Mouse (Mus musculus) intestine, postnatal 0 days (tissue): ENCODE data around the gene Tcf15. TPM values are rescaled to one million over a fixed set of nuclear protein-coding genes. Genes with fewer than 3 reads are reported as not detected.

Source experiments
- ATAC-seq: fragments of 200-750 bp; cut with Nextera tagmentation; 2 replicates; pipeline ENCODE4 v1.8.0; 2017; ENCODE audit warnings: mild to moderate bottlenecking, moderate TSS enrichment, moderate library complexity
- H3K27ac ChIP-seq: fragments of 300-500 bp; sonication (generic); 2 replicates; pipeline ENCODE4 v1.5.1; 2014; ENCODE audit warnings: mild to moderate bottlenecking, low read depth, low read length, moderate library complexity
- H3K27me3 ChIP-seq: fragments of 300-500 bp; sonication (generic); replicated peaks from 2 replicates; pipeline ENCODE4 v1.6.1; 2014; ENCODE audit warnings: low read length, mixed read lengths; ENCODE audit not compliant: control insufficient read depth, insufficient read depth
- H3K36me3 ChIP-seq: fragments of 300-500 bp; sonication (generic); 2 replicates; pipeline ENCODE4 v1.6.1; 2014; ENCODE audit warnings: mild to moderate bottlenecking, moderate library complexity; ENCODE audit not compliant: control insufficient read depth, insufficient read depth
- H3K4me1 ChIP-seq: fragments of 300-500 bp; sonication (generic); replicated peaks from 2 replicates; pipeline ENCODE4 v1.6.1; 2014; ENCODE audit warnings: antibody characterized with exemption, low read length, mixed read lengths; ENCODE audit not compliant: control insufficient read depth, insufficient read depth
- H3K4me2 ChIP-seq: fragments of 300-500 bp; sonication (generic); replicated peaks from 2 replicates; pipeline ENCODE4 v1.6.1; 2014; ENCODE audit warnings: low read depth, mild to moderate bottlenecking, moderate library complexity
- H3K4me3 ChIP-seq: fragments of 300-500 bp; sonication (generic); 2 replicates; pipeline ENCODE4 v1.5.1; 2014; ENCODE audit warnings: low read depth, low read length
- H3K9ac ChIP-seq: fragments of 300-500 bp; sonication (generic); 2 replicates; pipeline ENCODE4 v1.6.1; 2014; ENCODE audit warnings: mild to moderate bottlenecking, low read depth, low read length
- H3K9me3 ChIP-seq: fragments of 300-500 bp; sonication (generic); 2 replicates; pipeline ENCODE4 v1.6.1; 2016; ENCODE audit warnings: mixed run types; ENCODE audit not compliant: control insufficient read depth
- CTCF ChIP-seq: sonication (generic); IDR thresholded peaks from 2 replicates; pipeline ENCODE4 v1.5.1; 2016; ENCODE audit warnings: low read depth, mild to moderate bottlenecking, control low read depth, antibody characterized with exemption, moderate library complexity
- WGBS: fragments of 180-500 bp; shearing (Covaris S2); extraction: QIAGEN DNeasy Blood & Tissue Kit; methylation state at CpG from one replicate; pipeline ENCODE4 v1.1.7; 2014; 5-methylcytosine and 5-hydroxymethylcytosine counted together
- polyA plus RNA-seq: library from polyadenylated mRNA; unstranded; fragments of >200 nt; fragmentation: Nextera tagmentation; extraction: Ambion mirVana; gene quantifications from 2 replicates; pipeline ENCODE4 v1.2.1, GENCODE M21; 2015

Gene Tcf15
- polyA plus RNA-seq, 1 experiment from 2014 or later = 3.2 TPM

- TF ChIP-seq CTCF = no peak
- Histone ChIP-seq H3K4me2 (no peak overlapping the region), H3K27ac (peak overlapping the region; percentile 86)
Observed at GRCm38 (mm10) chr2:152109386-152109785, 34.0 kb upstream of the Tcf15 start.

GRCm38 (mm10) chr2:152111311-152111710, 32.0 kb upstream of the Tcf15 start:
- Histone ChIP-seq H3K4me1 (no peaks in the 10 kb centered on the region; the same call in none of the 2 replicates), H3K27ac (no peak overlapping the region), H3K9me3 (no peaks in the 10 kb centered on the region), H3K4me3 (no peak overlapping the region), H3K4me2 (0 out of 2 replicates have a peak overlapping the region, but pooled peaks have one; percentile 6), H3K27me3 (0 out of 2 replicates have a peak, but pooled peaks cover 5% of the 10 kb centered on the region), H3K9ac (no peak overlapping the region), H3K36me3 (peaks cover 17% of the 10 kb centered on the region; the same call in 1 of the 2 replicates)
- WGBS = 46% methylated on average over 2 of the region's 2 CpGs
- no peak for ATAC-seq
- no peak for TF ChIP-seq CTCF

More at GRCm38 (mm10) chr2:152109386-152109785, 34.0 kb upstream of the Tcf15 start:
- H3K36me3 ChIP-seq = peaks cover 17% of the 10 kb centered on the region; the same call in 1 of the 2 replicates
- peaks cover 3% of the 10 kb centered on the region for H3K4me1 ChIP-seq
- ATAC-seq = peak; percentile 64
- WGBS = 37% methylated on average over 5 of the region's 5 CpGs
- no peak overlapping the region for H3K9ac ChIP-seq
- H3K27me3 ChIP-seq = no peaks in the 10 kb centered on the region
- no peaks in the 10 kb centered on the region for H3K9me3 ChIP-seq
- no peak overlapping the region for H3K4me3 ChIP-seq

- Histone ChIP-seq H3K4me1 (no peaks in the 10 kb centered on the region; the same call in 1 of the 2 replicates), H3K4me3 (no peak overlapping the region), H3K36me3 (peaks cover 17% of the 10 kb centered on the region; the same call in 1 of the 2 replicates), H3K9ac (no peak overlapping the region), H3K27me3 (0 out of 2 replicates have a peak, but pooled peaks cover 6% of the 10 kb centered on the region), H3K27ac (no peak overlapping the region), H3K4me2 (peak overlapping the region; percentile 6; the same call in 1 of the 2 replicates), H3K9me3 (no peaks in the 10 kb centered on the region)
- WGBS = 7% methylated on average over 7 of the region's 7 CpGs
- ATAC-seq = peak; percentile 39
- TF ChIP-seq CTCF = peak; percentile 100
Observed at GRCm38 (mm10) chr2:152111920-152112319, 31.4 kb upstream of the Tcf15 start.

GRCm38 (mm10) chr2:152112490-152112889, 30.9 kb upstream of the Tcf15 start:
- WGBS = 92% methylated on average over 5 of the region's 5 CpGs
- Histone ChIP-seq H3K27ac (no peak overlapping the region), H3K4me1 (no peaks in the 10 kb centered on the region; the same call in 1 of the 2 replicates), H3K9ac (no peak overlapping the region), H3K27me3 (0 out of 2 replicates have a peak, but pooled peaks cover 6% of the 10 kb centered on the region), H3K9me3 (no peaks in the 10 kb centered on the region), H3K4me3 (no peak overlapping the region), H3K36me3 (peaks cover 15% of the 10 kb centered on the region; the same call in 1 of the 2 replicates), H3K4me2 (no peak overlapping the region)
- no peak for TF ChIP-seq CTCF
- no peak for ATAC-seq

DNA sequence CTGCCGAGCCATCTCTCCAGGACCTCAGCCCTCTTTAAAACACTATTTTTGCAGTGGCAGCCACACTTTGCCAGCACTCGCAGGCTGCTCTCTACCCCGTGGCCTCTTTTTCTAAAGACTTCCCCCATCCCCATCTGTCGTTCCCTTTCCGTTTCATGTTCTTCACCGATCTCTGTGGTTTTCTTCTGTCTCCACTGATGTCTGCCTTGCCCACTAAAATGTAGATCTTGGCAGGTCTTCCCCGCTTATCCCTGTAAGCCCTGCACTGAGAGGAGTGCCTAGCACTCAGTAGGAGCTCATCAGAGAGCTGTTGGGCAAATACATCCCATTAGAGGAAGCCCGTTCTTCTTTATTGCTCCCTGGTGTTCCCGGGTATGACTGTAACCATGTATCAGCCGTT, 30.4 kb upstream of the Tcf15 start:
- 0 out of 2 replicates have a peak, but pooled peaks cover 6% of the 10 kb centered on the region for H3K27me3 ChIP-seq
- peaks cover 11% of the 10 kb centered on the region; the same call in 1 of the 2 replicates for H3K36me3 ChIP-seq
- H3K27ac ChIP-seq = no peak overlapping the region
- no peak overlapping the region for H3K4me2 ChIP-seq
- H3K4me3 ChIP-seq = no peak overlapping the region
- H3K9me3 ChIP-seq = no peaks in the 10 kb centered on the region
- TF ChIP-seq CTCF = no peak
- no peaks in the 10 kb centered on the region; the same call in 1 of the 2 replicates for H3K4me1 ChIP-seq
- WGBS = 77% methylated on average over 10 of the region's 10 CpGs
- H3K9ac ChIP-seq = no peak overlapping the region
- no peak for ATAC-seq

GRCm38 (mm10) chr2:152114057-152114975, 29.0 kb upstream of the Tcf15 start:
- 0 out of 2 replicates have a peak, but pooled peaks cover 6% of the 10 kb centered on the region for H3K27me3 ChIP-seq
- peaks cover 3% of the 10 kb centered on the region; the same call in 1 of the 2 replicates for H3K36me3 ChIP-seq
- 19% methylated on average over 34 of the region's 36 CpGs for WGBS
- no peaks in the 10 kb centered on the region for H3K9me3 ChIP-seq
- no peak for TF ChIP-seq CTCF
- H3K4me1 ChIP-seq = no peaks in the 10 kb centered on the region; the same call in 1 of the 2 replicates
- no peak overlapping the region for H3K4me3 ChIP-seq
- no peak overlapping the region for H3K9ac ChIP-seq
- no peak overlapping the region for H3K27ac ChIP-seq
- ATAC-seq = no peak
- peak overlapping the region; percentile 38 for H3K4me2 ChIP-seq
